Mouse (Mus musculus) heart, embryonic 16.5 days (tissue): ENCODE results near the gene Cntfr. TPM values are rescaled to one million over a fixed set of nuclear protein-coding genes. Genes with fewer than 3 reads are reported as not detected.

ENCODE experiments used
- ATAC-seq: fragments of 200-750 bp; cut with Nextera tagmentation; replicated peaks from 2 replicates; pipeline ENCODE4 v1.8.0; 2017; ENCODE audit warnings: moderate number of reproducible peaks; ENCODE audit not compliant: insufficient read depth, low FRiP score; ENCODE audit errors: extremely low read depth
- H3K27ac ChIP-seq: fragments of 300-500 bp; sonication (generic); 2 replicates; pipeline ENCODE4 v1.5.1; 2014; ENCODE audit warnings: mild to moderate bottlenecking, low read length, control low read depth, moderate library complexity
- H3K27me3 ChIP-seq: fragments of 300-500 bp; sonication (generic); 2 replicates; pipeline ENCODE4 v1.6.1; 2014; ENCODE audit warnings: low read length, mixed read lengths; ENCODE audit not compliant: control insufficient read depth, insufficient read depth
- H3K36me3 ChIP-seq: fragments of 300-500 bp; sonication (generic); 2 replicates; pipeline ENCODE4 v1.6.1; 2014; ENCODE audit not compliant: control insufficient read depth, insufficient read depth
- H3K4me1 ChIP-seq: fragments of 300-500 bp; sonication (generic); 2 replicates; pipeline ENCODE4 v1.6.1; 2014; ENCODE audit warnings: low read length, mixed read lengths; ENCODE audit not compliant: control insufficient read depth, insufficient read depth
- H3K4me2 ChIP-seq: fragments of 300-500 bp; sonication (generic); 2 replicates; pipeline ENCODE4 v1.6.1; 2014; ENCODE audit warnings: low read depth, mild to moderate bottlenecking, control low read depth, low read length
- H3K4me3 ChIP-seq: fragments of 300-500 bp; sonication (generic); 2 replicates; pipeline ENCODE4 v1.5.1; 2014; ENCODE audit warnings: mild to moderate bottlenecking, control low read depth, low read length
- H3K9ac ChIP-seq: fragments of 300-500 bp; sonication (generic); 2 replicates; pipeline ENCODE4 v1.6.1; 2014; ENCODE audit warnings: low read length, control low read depth
- H3K9me3 ChIP-seq: fragments of 300-500 bp; sonication (generic); replicated peaks from 2 replicates; pipeline ENCODE4 v1.6.1; 2016; ENCODE audit warnings: low read length; ENCODE audit not compliant: control insufficient read depth
- whole genome bisulfite sequencing: fragments of 180-500 bp; shearing (Covaris S2); extraction: QIAGEN DNeasy Blood & Tissue Kit; methylation state at CpG from one replicate; pipeline ENCODE4 v1.1.7; 2014; 5-methylcytosine and 5-hydroxymethylcytosine counted together
- polyA plus RNA-seq: library from polyadenylated mRNA; unstranded; fragments of >200 nt; fragmentation: Nextera tagmentation; extraction: Ambion mirVana; gene quantifications from 2 replicates; pipeline ENCODE4 v1.2.1, GENCODE M21; 2015

Cntfr gene
- polyA plus RNA-seq, 1 experiment from 2014 or later = 1.5 TPM

- no peak overlapping the region for H3K4me3 ChIP-seq
- 36% methylated on average over 17 of the region's 17 CpGs for WGBS
- peaks cover 11% of the 10 kb centered on the region; the same call in 1 of the 2 replicates for H3K27me3 ChIP-seq
- H3K36me3 ChIP-seq = no peaks in the 10 kb centered on the region
- peak overlapping the region; percentile 28 for H3K27ac ChIP-seq
- peak overlapping the region; percentile 6; the same call in 1 of the 2 replicates for H3K4me2 ChIP-seq
- H3K4me1 ChIP-seq = peaks cover 26% of the 10 kb centered on the region
- no peaks in the 10 kb centered on the region for H3K9me3 ChIP-seq
- H3K9ac ChIP-seq = peak overlapping the region; percentile 47; the same call in 1 of the 2 replicates
- ATAC-seq = no peak
These were observed 20.5 kb downstream of the Cntfr start for GRCm38 (mm10) chr4:41676248-41677005.

DNA sequence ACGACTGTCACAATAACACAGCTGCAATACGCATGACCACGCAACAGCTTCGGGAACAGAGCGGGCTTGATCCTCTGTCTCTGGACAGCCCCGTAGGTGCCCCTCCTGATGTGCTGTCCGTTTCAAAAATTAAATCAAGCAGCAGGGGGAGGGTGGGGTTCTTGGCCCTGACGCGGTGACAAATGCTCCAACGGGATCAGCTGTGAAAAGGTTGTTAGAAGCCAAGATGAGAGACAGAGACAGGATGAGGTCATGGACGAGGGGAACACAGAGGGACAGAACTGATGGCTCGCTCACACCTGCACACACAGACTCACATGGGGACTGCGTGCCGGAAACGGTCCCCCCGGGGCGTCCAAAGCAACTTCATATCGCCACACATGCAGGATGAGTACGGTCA lies 23.7 kb downstream of the Cntfr start:
- H3K4me2 ChIP-seq = no peak overlapping the region
- no peak for ATAC-seq
- no peaks in the 10 kb centered on the region for H3K36me3 ChIP-seq
- H3K27ac ChIP-seq = no peak overlapping the region
- WGBS = 62% methylated on average over 19 of the region's 19 CpGs
- no peak overlapping the region for H3K9ac ChIP-seq
- peaks cover 15% of the 10 kb centered on the region for H3K27me3 ChIP-seq
- peaks cover 17% of the 10 kb centered on the region for H3K4me1 ChIP-seq
- no peak overlapping the region for H3K4me3 ChIP-seq
- no peaks in the 10 kb centered on the region for H3K9me3 ChIP-seq

GRCm38 (mm10) chr4:41672522-41672963 lies 24.3 kb downstream of the Cntfr start:
- 45% methylated on average over 8 of the region's 8 CpGs for WGBS

GRCm38 (mm10) chr4:41671963-41672480 lies 24.9 kb downstream of the Cntfr start:
- WGBS = 29% methylated on average over 8 of the region's 8 CpGs

More at GRCm38 (mm10) chr4:41672522-41672963, 24.3 kb downstream of the Cntfr start:
- Histone ChIP-seq H3K27ac (no peak overlapping the region), H3K4me1 (peaks cover 17% of the 10 kb centered on the region), H3K4me2 (no peak overlapping the region), H3K9ac (no peak overlapping the region), H3K36me3 (no peaks in the 10 kb centered on the region), H3K9me3 (no peaks in the 10 kb centered on the region), H3K27me3 (peaks cover 15% of the 10 kb centered on the region), H3K4me3 (no peak overlapping the region)
- no peak for ATAC-seq

DNA sequence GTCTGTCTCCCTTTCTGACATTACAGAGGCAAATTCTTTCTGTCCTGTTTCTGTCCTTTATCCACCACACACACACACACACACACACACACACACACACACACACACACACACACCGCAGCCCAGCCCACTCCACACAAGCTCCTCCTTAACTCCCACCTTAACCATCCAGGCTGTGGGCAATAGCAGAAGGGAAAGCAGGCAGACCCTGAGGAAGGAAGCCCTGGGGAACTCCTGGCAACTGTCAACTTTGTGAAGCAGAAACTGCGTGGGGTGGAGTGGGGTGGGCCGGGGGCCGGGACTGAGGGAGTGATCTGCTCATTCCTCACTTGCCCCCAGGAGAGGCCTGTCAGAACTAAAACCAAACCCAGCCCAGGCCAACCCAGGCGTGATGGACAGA lies 25.4 kb downstream of the Cntfr start:
- no peak overlapping the region for H3K4me3 ChIP-seq
- 43% methylated on average over 5 of the region's 5 CpGs for WGBS
- H3K27ac ChIP-seq = no peak overlapping the region
- H3K36me3 ChIP-seq = no peaks in the 10 kb centered on the region
- no peaks in the 10 kb centered on the region for H3K9me3 ChIP-seq
- H3K4me1 ChIP-seq = peaks cover 8% of the 10 kb centered on the region; the same call in 1 of the 2 replicates
- no peak for ATAC-seq
- no peak overlapping the region for H3K9ac ChIP-seq
- no peak overlapping the region for H3K4me2 ChIP-seq
- peaks cover 15% of the 10 kb centered on the region for H3K27me3 ChIP-seq

More at GRCm38 (mm10) chr4:41671963-41672480, 24.9 kb downstream of the Cntfr start:
- Histone ChIP-seq H3K9ac (no peak overlapping the region), H3K4me2 (no peak overlapping the region), H3K27ac (no peak overlapping the region), H3K9me3 (no peaks in the 10 kb centered on the region), H3K4me1 (peaks cover 13% of the 10 kb centered on the region), H3K4me3 (no peak overlapping the region), H3K27me3 (peaks cover 15% of the 10 kb centered on the region), H3K36me3 (no peaks in the 10 kb centered on the region)
- no peak for ATAC-seq

GRCm38 (mm10) chr4:41670836-41671235 lies 26.1 kb downstream of the Cntfr start:
- H3K27ac ChIP-seq = no peak overlapping the region
- peaks cover 2% of the 10 kb centered on the region; the same call in 1 of the 2 replicates for H3K4me1 ChIP-seq
- no peak overlapping the region for H3K4me3 ChIP-seq
- 87% methylated on average over 18 of the region's 18 CpGs for WGBS
- no peaks in the 10 kb centered on the region for H3K36me3 ChIP-seq
- no peak for ATAC-seq
- H3K27me3 ChIP-seq = peaks cover 15% of the 10 kb centered on the region
- H3K9ac ChIP-seq = no peak overlapping the region
- no peaks in the 10 kb centered on the region for H3K9me3 ChIP-seq
- H3K4me2 ChIP-seq = no peak overlapping the region

DNA sequence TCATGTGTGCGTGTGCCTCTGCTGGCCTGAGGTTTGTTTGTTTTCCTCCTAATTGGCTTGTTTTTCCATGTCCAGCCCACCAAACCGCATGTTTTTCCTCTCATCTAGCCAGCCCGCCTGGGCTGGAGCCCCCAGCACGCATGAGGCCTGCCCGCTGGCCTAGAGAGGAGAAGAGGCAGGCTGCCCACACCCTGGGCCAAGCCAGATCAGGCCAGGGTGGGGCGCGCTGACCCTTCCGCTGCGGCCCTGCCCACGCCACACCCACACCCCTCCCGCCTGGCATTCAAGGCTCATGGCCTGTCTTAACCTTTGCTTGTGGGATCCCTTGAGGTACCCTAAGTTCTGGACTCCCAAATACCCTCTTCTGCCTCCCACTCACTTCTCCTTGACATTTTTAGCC lies 30.2 kb downstream of the Cntfr start:
- Histone ChIP-seq H3K9me3 (no peaks in the 10 kb centered on the region), H3K27ac (no peak overlapping the region), H3K4me2 (no peak overlapping the region), H3K4me1 (peaks cover 11% of the 10 kb centered on the region), H3K9ac (no peak overlapping the region), H3K36me3 (no peaks in the 10 kb centered on the region), H3K27me3 (peaks cover 6% of the 10 kb centered on the region; the same call in 1 of the 2 replicates), H3K4me3 (no peak overlapping the region)
- WGBS = 73% methylated on average over 11 of the region's 11 CpGs
- ATAC-seq = no peak

DNA sequence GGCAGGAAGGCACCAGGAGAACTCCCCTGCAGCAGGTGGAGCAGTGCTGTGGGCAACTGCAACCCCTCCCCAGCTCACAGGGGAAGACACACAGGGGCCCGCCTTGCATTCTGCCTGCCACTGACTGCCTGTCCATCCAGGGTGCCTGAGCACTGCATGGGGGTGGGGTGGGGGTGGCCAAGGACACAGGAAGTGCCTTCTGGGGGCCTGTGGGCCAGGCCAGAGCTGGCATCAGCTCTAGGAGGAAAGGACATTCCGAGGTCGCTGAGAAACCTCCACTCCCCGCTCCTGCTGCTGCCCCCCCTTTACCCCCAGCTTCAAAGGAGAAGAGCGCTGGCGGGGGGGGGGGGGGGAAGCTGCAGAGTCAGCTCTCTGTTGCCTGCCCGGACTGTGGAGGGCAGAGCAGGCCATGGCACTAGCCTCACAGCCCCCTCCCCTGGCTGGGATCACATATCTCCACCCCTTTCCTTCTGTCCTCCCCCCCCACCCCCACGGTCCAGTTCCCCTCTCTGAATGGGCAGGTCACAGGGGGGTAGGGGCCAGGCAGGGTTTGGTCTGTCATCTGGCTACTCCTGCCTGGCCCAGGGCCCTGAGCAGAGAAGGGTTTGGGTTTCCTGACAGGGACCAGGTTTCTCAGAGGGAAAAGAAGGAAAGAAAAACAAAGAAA lies 31.7 kb downstream of the Cntfr start:
- Histone ChIP-seq H3K9me3 (no peaks in the 10 kb centered on the region), H3K4me3 (no peak overlapping the region), H3K27me3 (peaks cover 3% of the 10 kb centered on the region), H3K9ac (peak overlapping the region; percentile 26; the same call in 1 of the 2 replicates), H3K36me3 (no peaks in the 10 kb centered on the region), H3K4me2 (no peak overlapping the region), H3K4me1 (peaks cover 14% of the 10 kb centered on the region), H3K27ac (no peak overlapping the region)
- 0 out of 2 replicates have a peak, but pooled peaks have one; percentile 10 for ATAC-seq
- 3% methylated on average over 6 of the region's 8 CpGs for WGBS

GRCm38 (mm10) chr4:41664533-41664932 lies 32.4 kb downstream of the Cntfr start:
- Histone ChIP-seq H3K4me2 (no peak overlapping the region), H3K36me3 (no peaks in the 10 kb centered on the region), H3K27me3 (peaks cover 7% of the 10 kb centered on the region), H3K27ac (no peak overlapping the region), H3K4me3 (no peak overlapping the region), H3K9me3 (no peaks in the 10 kb centered on the region), H3K9ac (no peak overlapping the region), H3K4me1 (peaks cover 14% of the 10 kb centered on the region)
- WGBS = 53% methylated on average over 7 of the region's 7 CpGs
- ATAC-seq = no peak
